In the genomic region with DNA sequence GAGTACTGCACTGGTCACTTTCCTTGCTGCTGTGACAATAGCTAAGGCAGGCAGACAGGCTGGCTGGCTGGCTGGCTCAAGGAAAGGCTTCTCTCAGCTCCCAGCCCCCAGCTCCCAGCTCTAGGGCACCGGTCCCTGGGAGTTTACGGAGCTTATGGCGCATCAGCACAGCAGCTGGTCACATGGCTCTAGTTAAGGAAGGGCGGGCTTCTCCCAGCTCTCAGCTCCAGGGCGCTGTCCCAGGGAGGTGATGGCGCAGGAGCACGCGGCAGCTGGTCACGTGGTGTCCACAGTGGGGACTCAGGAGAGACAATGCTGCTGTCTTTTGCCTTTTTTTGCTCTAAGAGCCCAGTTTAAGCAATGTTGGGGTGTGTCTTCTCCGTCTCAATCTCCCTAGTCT, we compare ENCODE assay signal across 8 mouse cellular contexts.
A peak's percentile ranks its signal among the peaks of the same experiment; 100 is the strongest.
DNase-seq lines count a peak whose midpoint lies in the region; ATAC-seq lines count a peak whose summit lies in the region.

No protein-coding gene starts in this region.

- peak; percentile 48 for DNase-seq in adrenal gland, postnatal 14 days
- DNase-seq in adrenal gland, adult 18-20 months (ENCODE audit: low spot score in 2 of 2): no peak
- DNase-seq in spleen, postnatal 10 days (ENCODE audit: low spot score in 2 of 2): peak; percentile 14 to 62
- DNase-seq in spleen, adult 18-20 months: no peak
- DNase-seq in liver, embryonic 13.5 days: peak; percentile 17
- DNase-seq in spleen, postnatal 4 days (ENCODE audit: low spot score in 2 of 2): peak; percentile 46 to 69

- peak overlapping the region; percentile 56 for H3K4me2 ChIP-seq in heart, embryonic 16.5 days (ENCODE audit: low read depth, low read length)
- peak overlapping the region; percentile 54 for H3K4me2 ChIP-seq in liver, embryonic 13.5 days

- peak; percentile 65; the same call in 1 of the 2 replicates for ATAC-seq in heart, embryonic 16.5 days (replicated peaks; ENCODE audit: extremely low read depth, insufficient read depth, low FRiP score)
- ATAC-seq in liver, embryonic 13.5 days (ENCODE audit: low read depth): peak; percentile 80
- ATAC-seq in megakaryocyte, adult 5-6 weeks (ENCODE audit: poor library complexity, severe bottlenecking): no peak

- peaks cover 3% of the 10 kb centered on the region; the same call in 1 of the 2 replicates for H3K27me3 ChIP-seq in heart, embryonic 16.5 days (ENCODE audit: control insufficient read depth, insufficient read depth, low read length)
- no peaks in the 10 kb centered on the region for H3K27me3 ChIP-seq in liver, embryonic 13.5 days

- H3K9me3 ChIP-seq in heart, embryonic 16.5 days (replicated peaks; ENCODE audit: control insufficient read depth, low read length): no peaks in the 10 kb centered on the region
- no peaks in the 10 kb centered on the region for H3K9me3 ChIP-seq in liver, embryonic 13.5 days (replicated peaks)

- H3K9ac ChIP-seq in heart, embryonic 16.5 days (ENCODE audit: low read length): no peak overlapping the region
- peak overlapping the region; percentile 43; the same call in 1 of the 2 replicates for H3K9ac ChIP-seq in liver, embryonic 13.5 days

- 31% methylated on average over 10 of the region's 10 CpGs for WGBS in heart, embryonic 16.5 days
- 42% methylated on average over 10 of the region's 10 CpGs for WGBS in liver, embryonic 13.5 days (ENCODE audit: insufficient replicate concordance)

- no peak overlapping the region for H3K27ac ChIP-seq in heart, embryonic 16.5 days (ENCODE audit: low read length)
- H3K27ac ChIP-seq in liver, embryonic 13.5 days: no peak overlapping the region

- no peaks in the 10 kb centered on the region for H3K36me3 ChIP-seq in heart, embryonic 16.5 days (ENCODE audit: control insufficient read depth, insufficient read depth)
- H3K36me3 ChIP-seq in liver, embryonic 13.5 days: no peaks in the 10 kb centered on the region

- peaks cover 3% of the 10 kb centered on the region; the same call in 1 of the 2 replicates for H3K4me1 ChIP-seq in heart, embryonic 16.5 days (ENCODE audit: control insufficient read depth, insufficient read depth, low read length)
- H3K4me1 ChIP-seq in liver, embryonic 13.5 days (replicated peaks): peaks cover 10% of the 10 kb centered on the region

- H3K4me3 ChIP-seq in heart, embryonic 16.5 days (ENCODE audit: low read length): peak overlapping the region; percentile 14; the same call in 1 of the 2 replicates
- no peak overlapping the region for H3K4me3 ChIP-seq in liver, embryonic 13.5 days (replicated peaks)

Comparison
In these comparisons a context has a peak if more than half of its experiments do, and no peak if none do; other contexts are left out.
1. DNase-seq: peak in adrenal gland, postnatal 14 days (single experiment), spleen, postnatal 10 days (2 of 2), liver, embryonic 13.5 days (single experiment) and spleen, postnatal 4 days (2 of 2); none in adrenal gland, adult 18-20 months (0 of 2) and spleen, adult 18-20 months (0 of 2).